Mouse (Mus musculus) CH12.LX (cell line): ENCODE measurements around the gene Tns4. TPM values are rescaled to one million over a fixed set of nuclear protein-coding genes. Genes with fewer than 3 reads are reported as not detected.

Experiments
- DNase-seq: peaks from one replicate; pipeline ENCODE4 v3.0.0-alpha.2; 2013; ENCODE audit errors: extremely low read depth
- H3K27ac ChIP-seq: 2 replicates; pipeline ENCODE4 v1.5.1; 2012; ENCODE audit warnings: low read depth, mild to moderate bottlenecking, control low read depth, moderate library complexity; ENCODE audit not compliant: insufficient read depth
- H3K27me3 ChIP-seq: replicated peaks from 2 replicates; pipeline ENCODE3; 2012; ENCODE audit warnings: inconsistent platforms
- H3K36me3 ChIP-seq, 2 experiments: replicated peaks in 1 of 2; 2 replicates each; pipeline versions ENCODE3 to v1.6.1; 2012; ENCODE audit warnings: inconsistent platforms in 1 of 2, low read length in 1 of 2, mild to moderate bottlenecking in 1 of 2, mixed read lengths in 1 of 2, moderate library complexity in 1 of 2; ENCODE audit not compliant: control insufficient read depth in 1 of 2, insufficient read depth in 1 of 2
- H3K4me1 ChIP-seq, 2 experiments: 2 replicates each; pipeline ENCODE4 v1.6.1; 2012; ENCODE audit warnings: inconsistent platforms in 1 of 2, moderate library complexity in 1 of 2; ENCODE audit not compliant: insufficient read depth in 2 of 2, control insufficient read depth in 1 of 2
- H3K4me2 ChIP-seq: 2 replicates; pipeline ENCODE4 v1.6.1; 2012; ENCODE audit warnings: low read depth, mild to moderate bottlenecking, control low read depth; ENCODE audit not compliant: poor library complexity, insufficient read depth, severe bottlenecking
- H3K4me3 ChIP-seq, 3 experiments: fragments of 150-350 bp in 1 of 3; sonication (generic) in 1 of 3; replicated peaks in 1 of 3; 2 replicates each; pipeline versions ENCODE3 to v1.5.1; 2011 to 2012; ENCODE audit warnings: low read depth in 2 of 3, low read length in 2 of 3, mild to moderate bottlenecking in 2 of 3, moderate library complexity in 2 of 3, control low read depth in 1 of 3, improper control_type of control experiment in 1 of 3, inconsistent platforms in 1 of 3, mixed read lengths in 1 of 3; ENCODE audit not compliant: poor library complexity in 1 of 3
- H3K79me2 ChIP-seq: replicated peaks from 2 replicates; pipeline ENCODE4 v1.6.1; 2012; ENCODE audit warnings: mild to moderate bottlenecking, moderate library complexity; ENCODE audit not compliant: control insufficient read depth, poor library complexity, insufficient read depth, severe bottlenecking; ENCODE audit errors: extremely low read depth
- H3K9ac ChIP-seq: 2 replicates; pipeline ENCODE4 v1.6.1; 2012; ENCODE audit warnings: low read depth, mild to moderate bottlenecking, control low read depth, moderate library complexity; ENCODE audit not compliant: insufficient read depth
- H3K9me3 ChIP-seq: replicated peaks from 2 replicates; pipeline ENCODE3; 2012; ENCODE audit warnings: low read length, inconsistent platforms, mixed read lengths
- BHLHE40 ChIP-seq: IDR thresholded peaks from 2 replicates; pipeline ENCODE4 v1.6.1; 2011; ENCODE audit warnings: mild to moderate bottlenecking, low read depth, low read length, improper control_type of control experiment
- CHD1 ChIP-seq: IDR thresholded peaks from 2 replicates; pipeline ENCODE4 v1.6.1; 2012; ENCODE audit warnings: low read depth, low read length, improper control_type of control experiment, inconsistent platforms
- CTCF ChIP-seq, 2 experiments: IDR thresholded peaks in 1 of 2; conservative IDR thresholded peaks in 1 of 2; 2 replicates each; pipeline ENCODE4 v1.5.1; 2011 to 2012; ENCODE audit warnings: low read depth in 2 of 2, low read length in 2 of 2, improper control_type of control experiment in 1 of 2, inconsistent platforms in 1 of 2, mild to moderate bottlenecking in 1 of 2, moderate library complexity in 1 of 2
- EP300 ChIP-seq: IDR thresholded peaks from 2 replicates; pipeline ENCODE4 v1.6.1; 2011; ENCODE audit warnings: low read length, improper control_type of control experiment
- ETS1 ChIP-seq: conservative IDR thresholded peaks from 2 replicates; pipeline ENCODE4 v1.6.1; 2012; ENCODE audit warnings: low read depth, mild to moderate bottlenecking, inconsistent platforms, low read length, improper control_type of control experiment, moderate library complexity
- GABPA ChIP-seq: IDR thresholded peaks from 2 replicates; pipeline ENCODE4 v1.6.1; 2012; ENCODE audit warnings: low read depth, low read length, improper control_type of control experiment, inconsistent platforms; ENCODE audit not compliant: insufficient replicate concordance
- HCFC1 ChIP-seq: IDR thresholded peaks from 2 replicates; pipeline ENCODE4 v1.6.1; 2012; ENCODE audit warnings: low read depth, mild to moderate bottlenecking, inconsistent platforms, low read length, improper control_type of control experiment
- IRF4 ChIP-seq: IDR thresholded peaks from 2 replicates; pipeline ENCODE4 v1.6.1; 2014; ENCODE audit warnings: low read depth, mild to moderate bottlenecking, inconsistent platforms, low read length, improper control_type of control experiment
- JUN ChIP-seq: IDR thresholded peaks from 2 replicates; pipeline ENCODE4 v1.6.1; 2011; ENCODE audit warnings: low read depth, mild to moderate bottlenecking, low read length, improper control_type of control experiment, moderate library complexity; ENCODE audit not compliant: insufficient read depth
- MAX ChIP-seq: IDR thresholded peaks from 2 replicates; pipeline ENCODE4 v1.6.1; 2011; ENCODE audit warnings: low read length, improper control_type of control experiment
- MEF2A ChIP-seq: IDR thresholded peaks from 2 replicates; pipeline ENCODE4 v1.6.1; 2014; ENCODE audit warnings: low read depth, mild to moderate bottlenecking, inconsistent platforms, low read length, improper control_type of control experiment, borderline replicate concordance
- MXI1 ChIP-seq: IDR thresholded peaks from 2 replicates; pipeline ENCODE4 v1.6.1; 2011; ENCODE audit warnings: mild to moderate bottlenecking, low read depth, low read length, improper control_type of control experiment
- MYC ChIP-seq: IDR thresholded peaks from 2 replicates; pipeline ENCODE4 v1.6.1; 2011; ENCODE audit warnings: low read depth, mild to moderate bottlenecking, improper control_type of control experiment, low read length
- PAX5 ChIP-seq: IDR thresholded peaks from 2 replicates; pipeline ENCODE4 v1.6.1; 2012; ENCODE audit warnings: low read length, inconsistent platforms, mixed read lengths
- POLR2A ChIP-seq: IDR thresholded peaks from 2 replicates; pipeline ENCODE4 v1.6.1; 2011; ENCODE audit warnings: low read depth, mild to moderate bottlenecking, improper control_type of control experiment, low read length
- POLR2AphosphoS2 ChIP-seq: IDR thresholded peaks from 2 replicates; pipeline ENCODE4 v1.6.1; 2011; ENCODE audit warnings: low read depth, low read length, improper control_type of control experiment
- RAD21 ChIP-seq: IDR thresholded peaks from 2 replicates; pipeline ENCODE4 v1.6.1; 2011; ENCODE audit warnings: low read depth, mild to moderate bottlenecking, low read length, improper control_type of control experiment, moderate library complexity
- RCOR1 ChIP-seq: conservative IDR thresholded peaks from 2 replicates; pipeline ENCODE4 v1.6.1; 2012; ENCODE audit warnings: low read depth, mild to moderate bottlenecking, inconsistent platforms, low read length, improper control_type of control experiment
- SIN3A ChIP-seq: IDR thresholded peaks from 2 replicates; pipeline ENCODE4 v1.6.1; 2012; ENCODE audit warnings: low read length, improper control_type of control experiment, inconsistent platforms
- SMC3 ChIP-seq: IDR thresholded peaks from 2 replicates; pipeline ENCODE4 v1.6.1; 2011; ENCODE audit warnings: low read depth, low read length, improper control_type of control experiment
- TBP ChIP-seq: conservative IDR thresholded peaks from 2 replicates; pipeline ENCODE4 v1.6.1; 2011; ENCODE audit warnings: low read depth, low read length, improper control_type of control experiment
- TCF12 ChIP-seq: IDR thresholded peaks from 2 replicates; pipeline ENCODE4 v1.6.1; 2014; ENCODE audit warnings: low read depth, mild to moderate bottlenecking, inconsistent platforms, low read length, improper control_type of control experiment
- UBTF ChIP-seq: IDR thresholded peaks from 2 replicates; pipeline ENCODE4 v1.6.1; 2012; ENCODE audit warnings: low read depth, mild to moderate bottlenecking, inconsistent platforms, low read length, improper control_type of control experiment, moderate library complexity
- USF1 ChIP-seq: IDR thresholded peaks from 2 replicates; pipeline ENCODE4 v1.6.1; 2014; ENCODE audit warnings: low read depth, mild to moderate bottlenecking, inconsistent platforms, low read length, improper control_type of control experiment
- USF2 ChIP-seq: conservative IDR thresholded peaks from 2 replicates; pipeline ENCODE4 v1.6.1; 2011; ENCODE audit warnings: low read depth, low read length, improper control_type of control experiment
- ZC3H11A ChIP-seq: IDR thresholded peaks from 2 replicates; pipeline ENCODE4 v1.6.1; 2012; ENCODE audit warnings: low read depth, mild to moderate bottlenecking, inconsistent platforms, low read length, improper control_type of control experiment
- ZMIZ1 ChIP-seq: IDR thresholded peaks from 2 replicates; pipeline ENCODE4 v1.6.1; 2012; ENCODE audit warnings: low read depth, mild to moderate bottlenecking, inconsistent platforms, low read length, improper control_type of control experiment
- dilution Hi-C: fragments of 300-500 bp; cut with MboI; formaldehyde crosslinking; loops from 2 replicates; pipeline ENCODE4 v1.14.3; 2020; ENCODE audit warnings: low sequenced_read_pairs; ENCODE audit not compliant: extremely low pct_unique_long_range_greater_than_20kb, extremely low pct_ligation_motif_present
- in situ Hi-C: fragments of 300-500 bp; cut with MboI; formaldehyde crosslinking; loops from 3 replicates; pipeline ENCODE4 v1.14.3; 2019; ENCODE audit warnings: low sequenced_read_pairs, low pct_ligation_motif_present, low pct_unique_long_range_greater_than_20kb, mixed read lengths
- polyA plus RNA-seq: library from polyadenylated mRNA; unstranded; fragments of >175 nt; gene quantifications from 2 replicates; pipeline ENCODE4 v1.2.1, GENCODE M21; 2012; ENCODE audit warnings: low read depth; ENCODE audit not compliant: insufficient read length
- total RNA-seq, 2 experiments: library from RNA; depleted of rRNA; stranded (reverse); fragments of 300-350 nt in 1 of 2; fragments of >200 nt in 1 of 2; gene quantifications; 2 replicates each; pipeline ENCODE4 v1.2.3; 2012 to 2014

Gene Tns4
- total and polyA plus RNA-seq, 3 experiments: 0.04 to 0.11 TPM; not detected in 1

GRCm38 (mm10) chr11:99136361-99136760 lies 47.3 kb upstream of the Tns4 start:
- no peak for TF ChIP-seq USF2
- no peak for TF ChIP-seq JUN
- no peak for TF ChIP-seq UBTF
- no peak for TF ChIP-seq HCFC1
- no peak for TF ChIP-seq RCOR1
- no peak for TF ChIP-seq RAD21
- no peak for TF ChIP-seq ZMIZ1
- no peak for TF ChIP-seq POLR2A
- TF ChIP-seq MXI1: no peak
- no peak for TF ChIP-seq CHD1
- TF ChIP-seq ZC3H11A: no peak
- peak; percentile 28; the same call in 1 of the 2 replicates for TF ChIP-seq TCF12
- no peak for TF ChIP-seq MAX
- peak; percentile 35; the same call in 1 of the 2 replicates for TF ChIP-seq IRF4
- TF ChIP-seq EP300: no peak; the same call in 1 of the 2 replicates
- no peak for TF ChIP-seq SMC3
- TF ChIP-seq BHLHE40: peak; percentile 66
- TF ChIP-seq POLR2AphosphoS2: no peak
- no peak for TF ChIP-seq SIN3A
- no peak for TF ChIP-seq MYC
- TF ChIP-seq TBP: no peak
- no peak for TF ChIP-seq USF1
- TF ChIP-seq CTCF (conservative IDR thresholded peaks at IDR 0.05 in 1 of 2, IDR thresholded peaks at IDR 0.05 in 1 of 2; ENCODE audit: low read depth in 2 of 2, low read length in 2 of 2): no peak
- no peak for TF ChIP-seq GABPA
- TF ChIP-seq PAX5: no peak
- peak; percentile 77 for TF ChIP-seq MEF2A
- TF ChIP-seq ETS1: peak; percentile 39; the same call in 1 of the 2 replicates
- no peak overlapping the region for H3K4me2 ChIP-seq
- no peaks in the 10 kb centered on the region for H3K9me3 ChIP-seq
- no peaks in the 10 kb centered on the region for H3K36me3 ChIP-seq
- H3K4me1 ChIP-seq: peaks cover 33 to 77% of the 10 kb centered on the region in 2 experiments
- in situ Hi-C loops (no loop called here), dilution Hi-C loops (no loop called here)
- no peaks in the 10 kb centered on the region for H3K79me2 ChIP-seq
- H3K27ac ChIP-seq: no peak overlapping the region
- no peaks in the 10 kb centered on the region for H3K27me3 ChIP-seq
- no peak for DNase-seq
- no peak overlapping the region for H3K9ac ChIP-seq
- no peak overlapping the region for H3K4me3 ChIP-seq
